Comparison of ENCODE assay signal across 9 mouse cellular contexts in genomic region chr7:130807749-130808148, GRCm38 (mm10). TPM values are rescaled to one million over a fixed set of nuclear protein-coding genes. Genes with fewer than 3 reads are reported as not detected.
DNase-seq lines count a peak whose midpoint lies in the region; ATAC-seq and TF ChIP-seq lines count a peak whose summit lies in the region.
"Had no signal": no experiment of that assay in that cellular context is flagged by ENCODE, and none has a peak within 500 bp of the region (broad histone marks: within the 10 kb centered on the region; RNA-seq: fewer than 3 reads in every experiment).

No protein-coding gene starts in this region.

- no peak overlapping the region for H3K4me2 ChIP-seq in heart, postnatal 0 days (ENCODE audit: low read depth, low read length)
- no peak overlapping the region for H3K4me2 ChIP-seq in lung, embryonic 14.5 days
- no peak overlapping the region for H3K4me2 ChIP-seq in hindbrain, embryonic 11.5 days (replicated peaks; ENCODE audit: low read depth, low read length)

- no peak for TF ChIP-seq CTCF in heart, postnatal 0 days (IDR thresholded peaks at IDR 0.05; ENCODE audit: low read depth)
- TF ChIP-seq CTCF in lung, embryonic 14.5 days (IDR thresholded peaks at IDR 0.05; ENCODE audit: low read depth) = no peak

- 25% methylated on average over 8 of the region's 8 CpGs for WGBS in heart, postnatal 0 days
- WGBS in lung, embryonic 14.5 days = 54% methylated on average over 8 of the region's 8 CpGs
- WGBS in hindbrain, embryonic 11.5 days = 82% methylated on average over 8 of the region's 8 CpGs

- ATAC-seq in heart, postnatal 0 days (ENCODE audit: insufficient read depth, low read depth) = peak; percentile 69
- ATAC-seq in lung, embryonic 14.5 days (ENCODE audit: insufficient read depth) = peak; percentile 49; the same call in 1 of the 2 replicates
- ATAC-seq in CD4-positive, CD25-positive, alpha-beta regulatory T cell, adult 4 months = no peak
- no peak for ATAC-seq in megakaryocyte, adult 5-6 weeks (ENCODE audit: poor library complexity, severe bottlenecking)
- ATAC-seq in hindbrain, embryonic 11.5 days (ENCODE audit: low FRiP score) = no peak

- H3K27ac ChIP-seq in heart, postnatal 0 days (ENCODE audit: low read depth) = no peak overlapping the region
- no peak overlapping the region for H3K27ac ChIP-seq in lung, embryonic 14.5 days (ENCODE audit: low read depth)
- no peak overlapping the region for H3K27ac ChIP-seq in hindbrain, embryonic 11.5 days (ENCODE audit: low read depth, low read length)

- DNase-seq in kidney, postnatal 36 days = peak; percentile 28 to 34
- no peak for DNase-seq in kidney, postnatal 4 days
- DNase-seq in adrenal gland, postnatal 36 days = peak; percentile 80 to 83
- DNase-seq in heart, postnatal 0 days (ENCODE audit: low spot score) = no peak
- peak; percentile 21 for DNase-seq in lung, embryonic 14.5 days
- no peak for DNase-seq in hindbrain, embryonic 11.5 days (ENCODE audit: low spot score)

- H3K27me3 ChIP-seq in heart, postnatal 0 days (ENCODE audit: control insufficient read depth, insufficient read depth, low read length) = no peaks in the 10 kb centered on the region
- no peaks in the 10 kb centered on the region for H3K27me3 ChIP-seq in lung, embryonic 14.5 days (ENCODE audit: insufficient read depth, low read length)
- H3K27me3 ChIP-seq in hindbrain, embryonic 11.5 days (ENCODE audit: control insufficient read depth, insufficient read depth, low read length) = no peaks in the 10 kb centered on the region

- no peaks in the 10 kb centered on the region; the same call in 1 of the 2 replicates for H3K4me1 ChIP-seq in heart, postnatal 0 days (ENCODE audit: control insufficient read depth, insufficient read depth)
- no peaks in the 10 kb centered on the region for H3K4me1 ChIP-seq in lung, embryonic 14.5 days (ENCODE audit: insufficient read depth)
- H3K4me1 ChIP-seq in hindbrain, embryonic 11.5 days (replicated peaks; ENCODE audit: control insufficient read depth, insufficient read depth, low read length) = no peaks in the 10 kb centered on the region

- no peak for TF ChIP-seq EP300 in heart, postnatal 0 days (IDR thresholded peaks at IDR 0.05; ENCODE audit: low read depth)

- H3K9me3 ChIP-seq in heart, postnatal 0 days (replicated peaks; ENCODE audit: control insufficient read depth, low read length) = no peaks in the 10 kb centered on the region
- H3K9me3 ChIP-seq in lung, embryonic 14.5 days (ENCODE audit: low read depth, low read length) = no peaks in the 10 kb centered on the region
- no peaks in the 10 kb centered on the region for H3K9me3 ChIP-seq in hindbrain, embryonic 11.5 days (ENCODE audit: control insufficient read depth, low read length)

- no peaks in the 10 kb centered on the region for H3K36me3 ChIP-seq in heart, postnatal 0 days (replicated peaks; ENCODE audit: control insufficient read depth, insufficient read depth, low read length)
- H3K36me3 ChIP-seq in lung, embryonic 14.5 days (ENCODE audit: insufficient read depth) = no peaks in the 10 kb centered on the region
- H3K36me3 ChIP-seq in hindbrain, embryonic 11.5 days (ENCODE audit: control insufficient read depth, insufficient read depth, low read length) = no peaks in the 10 kb centered on the region

- no peak overlapping the region for H3K4me3 ChIP-seq in heart, postnatal 0 days (ENCODE audit: low read depth, low read length)
- no peak overlapping the region for H3K4me3 ChIP-seq in lung, embryonic 14.5 days (ENCODE audit: low read depth, low read length)
- H3K4me3 ChIP-seq in hindbrain, embryonic 11.5 days (ENCODE audit: low read depth, low read length) = no peak overlapping the region

- no peak overlapping the region for H3K9ac ChIP-seq in heart, postnatal 0 days (replicated peaks; ENCODE audit: low read depth, low read length)
- no peak overlapping the region for H3K9ac ChIP-seq in lung, embryonic 14.5 days
- H3K9ac ChIP-seq in hindbrain, embryonic 11.5 days (ENCODE audit: low read depth, low read length) = no peak overlapping the region

RNA-seq across cellular contexts. Expression of gene Btbd16, which starts 33.9 kb away (rescaled TPM):
- total RNA-seq in adrenal gland, postnatal 36 days (2021) = not detected
- total RNA-seq in heart, postnatal 0 days (2014; rRNA removed; ENCODE audit: low replicate concordance) = not detected in 2 replicates
- polyA plus RNA-seq in heart, postnatal 0 days (2015; fragmentation: Nextera tagmentation; extraction: Ambion mirVana) = 0.12 and 0.25 TPM in 2 replicates
- polyA plus RNA-seq in lung, embryonic 14.5 days (2014; fragmentation: Nextera tagmentation; extraction: Ambion mirVana) = not detected in 2 replicates
- 1 to 10 TPM; 6.3 to 7.4 TPM for polyA plus RNA-seq in CD4-positive, CD25-positive, alpha-beta regulatory T cell, adult 4 months (2017; shearing (Covaris generic))
- total RNA-seq in megakaryocyte, adult 5-6 weeks (2015) = 0.25 TPM in 1 of 2 replicates, not detected in the other
- total RNA-seq in megakaryocyte, adult 5-6 weeks (2017) = 0.29 TPM in 1 of 2 replicates, not detected in the other
- 0.08 TPM in 1 of 2 replicates, not detected in the other for polyA plus RNA-seq in hindbrain, embryonic 11.5 days (2014; fragmentation: Nextera tagmentation; extraction: Ambion mirVana)
- total RNA-seq: neutrophil, adult 5-6 weeks had no signal

RNA-seq across cellular contexts. Expression of gene Plekha1, which starts 57.8 kb away (rescaled TPM):
- total RNA-seq in adrenal gland, postnatal 36 days (2021) = 10 to 100 TPM; 22.7 to 32.2 TPM
- total RNA-seq in heart, postnatal 0 days (2014; rRNA removed; ENCODE audit: low replicate concordance) = 60.5 and 67.5 TPM in 2 replicates
- polyA plus RNA-seq in heart, postnatal 0 days (2015; fragmentation: Nextera tagmentation; extraction: Ambion mirVana) = 38.0 and 43.6 TPM in 2 replicates
- polyA plus RNA-seq in lung, embryonic 14.5 days (2014; fragmentation: Nextera tagmentation; extraction: Ambion mirVana) = 52.4 and 56.2 TPM in 2 replicates
- polyA plus RNA-seq in CD4-positive, CD25-positive, alpha-beta regulatory T cell, adult 4 months (2017; shearing (Covaris generic)) = 10 to 100 TPM; 30.9 to 41.6 TPM
- total RNA-seq in megakaryocyte, adult 5-6 weeks (2015) = 36.5 and 38.9 TPM in 2 replicates
- 56.6 and 57.7 TPM in 2 replicates for total RNA-seq in megakaryocyte, adult 5-6 weeks (2017)
- polyA plus RNA-seq in hindbrain, embryonic 11.5 days (2014; fragmentation: Nextera tagmentation; extraction: Ambion mirVana) = 39.8 and 50.1 TPM in 2 replicates

Comparison
In these comparisons a context has a peak if more than half of its experiments do, and no peak if none do; other contexts are left out.
1. DNase-seq: peak in kidney, postnatal 36 days (2 of 2), adrenal gland, postnatal 36 days (2 of 2) and lung, embryonic 14.5 days (single experiment); none in kidney, postnatal 4 days (0 of 2), heart, postnatal 0 days (single experiment) and hindbrain, embryonic 11.5 days (single experiment).
2. ATAC-seq: peak in heart, postnatal 0 days (single experiment) and lung, embryonic 14.5 days (single experiment); none in CD4-positive, CD25-positive, alpha-beta regulatory T cell, adult 4 months (single experiment), megakaryocyte, adult 5-6 weeks (single experiment) and hindbrain, embryonic 11.5 days (single experiment).